In the genomic region with DNA sequence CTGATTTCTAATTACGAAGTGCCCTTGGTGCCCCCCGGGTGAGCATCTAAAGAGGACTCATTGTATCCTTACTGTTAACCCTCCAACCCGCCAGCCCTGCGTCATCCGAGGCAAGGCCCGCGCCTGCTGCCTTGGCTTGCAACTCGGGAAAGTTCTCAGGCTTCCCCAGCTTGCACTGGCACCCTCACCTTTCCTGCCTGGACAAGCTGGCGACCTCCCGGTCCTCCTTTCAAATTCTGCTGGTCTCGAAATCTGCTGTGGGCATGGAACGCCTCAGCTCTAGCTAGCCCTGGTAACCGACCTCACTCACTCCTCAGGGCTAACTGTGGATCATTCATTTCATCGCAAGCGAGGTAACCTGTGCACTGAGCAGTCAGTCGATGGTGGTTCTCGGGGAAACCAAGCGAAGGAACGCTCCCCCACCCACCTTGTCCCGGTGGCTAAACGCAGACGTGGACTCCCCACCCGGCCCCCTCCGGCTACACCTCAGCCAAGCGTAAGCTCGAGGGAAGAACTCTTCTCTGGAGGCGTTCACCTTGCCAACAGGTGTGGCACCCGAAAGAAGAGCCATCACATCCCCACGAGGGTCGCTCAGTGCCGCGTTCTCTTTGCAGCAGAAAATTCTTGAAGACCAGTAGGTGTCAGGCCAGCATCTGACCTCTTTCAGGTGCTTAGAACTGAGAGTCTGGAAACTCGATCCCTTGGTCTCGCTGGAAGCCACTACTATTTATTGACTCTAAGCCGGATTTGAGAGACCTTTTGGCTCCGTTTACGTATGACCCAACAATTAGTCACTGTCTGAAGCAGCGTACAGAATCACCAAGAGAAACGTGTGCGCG, we compare ENCODE assay signal across 8 mouse cellular contexts. TPM values are rescaled to one million over a fixed set of nuclear protein-coding genes. Genes with fewer than 3 reads are reported as not detected.
A peak's percentile ranks its signal among the peaks of the same experiment; 100 is the strongest.
DNase-seq lines count a peak whose midpoint lies in the region; ATAC-seq and TF ChIP-seq lines count a peak whose summit lies in the region.

No protein-coding gene starts in this region.

- H3K27me3 ChIP-seq in Patski: no peaks in the 10 kb centered on the region
- peaks cover 12% of the 10 kb centered on the region for H3K27me3 ChIP-seq in embryonic facial prominence, embryonic 13.5 days
- H3K27me3 ChIP-seq in hindbrain, embryonic 14.5 days (ENCODE audit: control insufficient read depth, insufficient read depth, low read length): peaks cover 3% of the 10 kb centered on the region; the same call in 1 of the 2 replicates
- no peaks in the 10 kb centered on the region for H3K27me3 ChIP-seq in liver, embryonic 14.5 days (ENCODE audit: control insufficient read depth, insufficient read depth, low read length)

- TF ChIP-seq CTCF in Patski (IDR thresholded peaks at IDR 0.05): no peak
- TF ChIP-seq CTCF in liver, embryonic 14.5 days (IDR thresholded peaks at IDR 0.05; ENCODE audit: low read depth): 0 out of 2 replicates have a peak, but pooled peaks have one; percentile 4

- peak overlapping the region; percentile 85 for H3K4me2 ChIP-seq in embryonic facial prominence, embryonic 13.5 days
- H3K4me2 ChIP-seq in hindbrain, embryonic 14.5 days (replicated peaks): peak overlapping the region; percentile 91
- peak overlapping the region; percentile 97 for H3K4me2 ChIP-seq in liver, embryonic 14.5 days (ENCODE audit: low read depth)

- H3K4me3 ChIP-seq in embryonic facial prominence, embryonic 13.5 days: peak overlapping the region; percentile 85
- H3K4me3 ChIP-seq in hindbrain, embryonic 14.5 days (replicated peaks; ENCODE audit: low read length): peak overlapping the region; percentile 94
- peak overlapping the region; percentile 69 to 80 for H3K4me3 ChIP-seq in liver, embryonic 14.5 days (ENCODE audit: insufficient read depth in 1 of 2, low read depth in 2 of 2, low read length in 2 of 2)

- peak overlapping the region; percentile 96 for H3K27ac ChIP-seq in embryonic facial prominence, embryonic 13.5 days
- peak overlapping the region; percentile 95 for H3K27ac ChIP-seq in hindbrain, embryonic 14.5 days
- H3K27ac ChIP-seq in liver, embryonic 14.5 days: no peak overlapping the region

- DNase-seq in kidney, adult 8-10 months: peak; percentile 33 to 51
- no peak for DNase-seq in kidney, adult 18-20 months
- DNase-seq in Patski (ENCODE audit: low read depth, low spot score): no peak
- DNase-seq in hindbrain, embryonic 14.5 days (ENCODE audit: low spot score): peak; percentile 52
- no peak for DNase-seq in liver, embryonic 14.5 days (ENCODE audit: low read depth in 3 of 3, low spot score in 3 of 3)
- DNase-seq in neural tube, embryonic 10.5 days (ENCODE audit: extremely low spot score, low spot score): peak; percentile 65
- DNase-seq in thymus, postnatal 36 days: peak; percentile 11 to 13

- in situ Hi-C loops in Patski (cut with MboI; ENCODE audit: low pct_unique_long_range_greater_than_20kb): no loop called here

- CTCF ChIA-PET in Patski (lab: Charles Lee): interaction anchor here (0.7 to 2.5 kb wide), 7 partner anchors 12 to 407 kb away, joined by 3 to 13 read pairs (median 3); no protein-coding TSS in a partner anchor

- H3K9me3 ChIP-seq in embryonic facial prominence, embryonic 13.5 days: no peaks in the 10 kb centered on the region
- no peaks in the 10 kb centered on the region for H3K9me3 ChIP-seq in hindbrain, embryonic 14.5 days (ENCODE audit: control insufficient read depth, low read length)
- no peaks in the 10 kb centered on the region for H3K9me3 ChIP-seq in liver, embryonic 14.5 days (ENCODE audit: control insufficient read depth, low read length)

- ATAC-seq in Patski: peak; percentile 28
- ATAC-seq in embryonic facial prominence, embryonic 13.5 days (ENCODE audit: insufficient number of reproducible peaks, insufficient read depth, low FRiP score, low TSS enrichment, low read depth): no peak
- ATAC-seq in hindbrain, embryonic 14.5 days (ENCODE audit: low FRiP score): peak; percentile 1; the same call in 1 of the 2 replicates
- peak; percentile 8; the same call in 1 of the 2 replicates for ATAC-seq in liver, embryonic 14.5 days (ENCODE audit: insufficient read depth)

- TF ChIP-seq EP300 in liver, embryonic 14.5 days (IDR thresholded peaks at IDR 0.05; ENCODE audit: low read depth): no peak

- no peaks in the 10 kb centered on the region for H3K36me3 ChIP-seq in embryonic facial prominence, embryonic 13.5 days
- no peaks in the 10 kb centered on the region for H3K36me3 ChIP-seq in hindbrain, embryonic 14.5 days (replicated peaks; ENCODE audit: control insufficient read depth, insufficient read depth)
- no peaks in the 10 kb centered on the region for H3K36me3 ChIP-seq in liver, embryonic 14.5 days (replicated peaks; ENCODE audit: control insufficient read depth, insufficient read depth, low read depth)

- peaks cover 30% of the 10 kb centered on the region for H3K4me1 ChIP-seq in embryonic facial prominence, embryonic 13.5 days
- H3K4me1 ChIP-seq in hindbrain, embryonic 14.5 days (replicated peaks; ENCODE audit: control insufficient read depth, insufficient read depth, low read length): peaks cover 35% of the 10 kb centered on the region
- H3K4me1 ChIP-seq in liver, embryonic 14.5 days (replicated peaks; ENCODE audit: control insufficient read depth in 2 of 2, insufficient read depth in 2 of 2, low read length in 1 of 2): peaks cover 0 to 5% of the 10 kb centered on the region in 2 experiments; a peak in 2 of 4 replicates

- peak overlapping the region; percentile 91 for H3K9ac ChIP-seq in embryonic facial prominence, embryonic 13.5 days
- peak overlapping the region; percentile 97 for H3K9ac ChIP-seq in hindbrain, embryonic 14.5 days
- peak overlapping the region; percentile 55 for H3K9ac ChIP-seq in liver, embryonic 14.5 days (replicated peaks)

- WGBS in embryonic facial prominence, embryonic 13.5 days: under 1% methylated on average over 41 of the region's 41 CpGs
- under 1% methylated on average over 41 of the region's 41 CpGs for WGBS in hindbrain, embryonic 14.5 days
- WGBS in liver, embryonic 14.5 days (ENCODE audit: insufficient replicate concordance): under 1% methylated on average over 41 of the region's 41 CpGs

- POLR2A ChIA-PET in Patski (lab: Charles Lee): interaction anchor here (0.7 to 4.9 kb wide), 2 partner anchors 13 to 27 kb away, joined by 3 to 31 read pairs; no protein-coding TSS in a partner anchor

RNA-seq across cellular contexts. Expression of a gene that starts 1.0 kb away (rescaled TPM):
- 8.3 TPM for polyA plus RNA-seq in Patski (2021)
- polyA plus RNA-seq in embryonic facial prominence, embryonic 13.5 days (2015; fragmentation: Nextera tagmentation; extraction: Ambion mirVana): 5.5 and 7.7 TPM in 2 replicates
- polyA plus RNA-seq in hindbrain, embryonic 14.5 days (2014; fragmentation: Nextera tagmentation; extraction: Ambion mirVana): 5.4 and 8.1 TPM in 2 replicates
- 0.81 and 1.0 TPM in 2 replicates for polyA plus RNA-seq in liver, embryonic 14.5 days (2012; rRNA removed)
- polyA plus RNA-seq in liver, embryonic 14.5 days (2014; fragmentation: Nextera tagmentation; extraction: Ambion mirVana): 1.1 and 1.2 TPM in 2 replicates

Comparison
In these comparisons a context has a peak if more than half of its experiments do, and no peak if none do; other contexts are left out.
1. DNase-seq: peak in kidney, adult 8-10 months (2 of 2), hindbrain, embryonic 14.5 days (single experiment), neural tube, embryonic 10.5 days (single experiment) and thymus, postnatal 36 days (2 of 2); none in kidney, adult 18-20 months (single experiment), Patski (single experiment) and liver, embryonic 14.5 days (0 of 3).
2. Peak in every context shown above with its lines, with median percentiles within 50 percentile points of each other: H3K4me2 ChIP-seq, H3K4me3 ChIP-seq and H3K9ac ChIP-seq.